Mouse (Mus musculus) bone marrow macrophage, adult 2 months (primary cell): ENCODE measurements around the gene Taf4. TPM values are rescaled to one million over a fixed set of nuclear protein-coding genes. Genes with fewer than 3 reads are reported as not detected.
A peak's percentile ranks its signal among the peaks of the same experiment; 100 is the strongest.

ENCODE experiments used
- H3K27ac ChIP-seq: 2 replicates; pipeline ENCODE4 v1.5.1; 2012; ENCODE audit warnings: low read depth, low read length; ENCODE audit not compliant: insufficient read depth
- H3K4me1 ChIP-seq: 2 replicates; pipeline ENCODE4 v1.6.1; 2012; ENCODE audit warnings: low read length; ENCODE audit not compliant: control insufficient read depth, insufficient read depth
- H3K4me3 ChIP-seq: 2 replicates; pipeline ENCODE4 v1.5.1; 2012; ENCODE audit warnings: mild to moderate bottlenecking, low read length, moderate library complexity; ENCODE audit not compliant: insufficient read depth
- CTCF ChIP-seq: IDR thresholded peaks from 2 replicates; pipeline ENCODE4 v1.5.1; 2012; ENCODE audit warnings: low read depth, mild to moderate bottlenecking, low read length, moderate library complexity
- POLR2A ChIP-seq: IDR thresholded peaks from 2 replicates; pipeline ENCODE4 v1.6.1; 2012; ENCODE audit warnings: mild to moderate bottlenecking, low read depth, low read length, borderline replicate concordance
- polyA plus RNA-seq: library from polyadenylated mRNA; stranded (reverse); fragments of >200 nt; gene quantifications from 2 replicates; pipeline ENCODE4 v1.2.4, GENCODE M21; 2012; ENCODE audit not compliant: missing spikeins, insufficient read depth, insufficient read length

Gene Taf4
- polyA plus RNA-seq, 1 experiment: 16.8 TPM

DNA sequence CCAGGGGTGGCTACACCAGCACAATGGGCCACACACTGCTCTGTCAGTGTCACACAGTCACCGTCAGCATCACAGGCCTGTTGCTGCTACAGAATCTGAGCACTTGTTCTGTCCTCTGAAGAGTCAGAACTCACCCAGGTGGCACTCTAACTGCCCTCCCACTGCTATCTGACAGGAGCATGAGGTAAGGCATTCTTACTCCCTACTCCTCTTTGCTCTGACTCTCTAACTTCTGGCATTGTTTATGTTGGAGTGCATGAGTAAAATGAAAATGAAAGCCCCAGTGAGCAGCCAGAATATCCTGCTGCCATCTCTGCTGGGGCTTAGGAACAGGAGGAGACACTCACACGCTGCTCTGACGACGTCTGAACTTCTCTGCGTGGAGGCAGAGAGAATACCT, 28.8 kb downstream of the Taf4 start:
- peaks cover 19% of the 10 kb centered on the region for H3K4me1 ChIP-seq
- H3K27ac ChIP-seq: no peak overlapping the region
- TF ChIP-seq CTCF: no peak
- no peak for TF ChIP-seq POLR2A
- no peak overlapping the region for H3K4me3 ChIP-seq

- Histone ChIP-seq H3K4me1 (peaks cover 16% of the 10 kb centered on the region), H3K27ac (no peak overlapping the region), H3K4me3 (no peak overlapping the region)
- TF ChIP-seq CTCF (no peak), POLR2A (no peak)
Measured at GRCm38 (mm10) chr2:179946496-179946895, 29.9 kb downstream of the Taf4 start.

GRCm38 (mm10) chr2:179945051-179945450, 31.4 kb downstream of the Taf4 start:
- H3K4me1 ChIP-seq: peaks cover 10% of the 10 kb centered on the region
- TF ChIP-seq CTCF: no peak
- TF ChIP-seq POLR2A: no peak
- H3K27ac ChIP-seq: no peak overlapping the region
- H3K4me3 ChIP-seq: no peak overlapping the region

DNA sequence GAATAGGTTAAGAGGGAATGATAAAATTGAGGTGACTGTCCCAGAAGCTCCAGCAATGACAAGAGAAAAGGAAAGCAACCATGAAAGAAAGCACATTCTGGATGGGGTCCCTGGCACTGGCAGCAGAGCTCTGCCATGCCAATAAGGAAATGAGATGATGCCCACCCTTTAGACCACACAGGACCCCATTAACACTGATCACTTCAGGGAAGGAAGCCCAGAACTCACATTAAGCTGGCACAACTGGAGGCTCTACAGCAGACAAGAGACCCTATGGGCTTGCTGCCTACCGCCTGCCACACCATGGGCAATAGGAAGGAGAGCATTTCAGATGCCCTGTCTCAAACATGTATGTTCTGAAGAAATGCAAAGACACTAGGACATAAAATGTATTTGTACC, 34.8 kb downstream of the Taf4 start:
- Histone ChIP-seq H3K4me3 (no peak overlapping the region), H3K27ac (no peak overlapping the region), H3K4me1 (peaks cover 14% of the 10 kb centered on the region)
- TF ChIP-seq POLR2A (no peak), CTCF (no peak)

DNA sequence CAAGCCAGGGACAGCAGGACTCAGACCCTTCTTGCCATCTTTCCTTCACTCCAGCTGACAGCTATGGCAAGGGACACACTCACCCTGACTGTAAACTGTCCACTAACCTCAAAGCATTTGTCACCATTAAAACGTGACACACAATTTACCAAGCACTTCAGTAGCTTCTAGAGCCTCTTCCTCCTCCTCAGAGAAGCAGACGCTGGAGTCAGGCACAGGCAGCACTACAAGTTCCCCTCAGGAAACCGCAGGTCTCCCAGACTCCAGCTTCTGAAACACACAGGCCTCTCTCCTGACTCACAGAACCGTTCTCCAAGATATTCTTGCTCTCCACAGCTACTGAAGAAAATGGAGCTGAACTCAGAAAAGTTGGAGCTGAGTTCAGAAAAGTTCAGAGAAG, 39.4 kb downstream of the Taf4 start:
- Histone ChIP-seq H3K4me1 (peaks cover 39% of the 10 kb centered on the region), H3K4me3 (no peak overlapping the region), H3K27ac (0 out of 2 replicates have a peak overlapping the region, but pooled peaks have one; percentile 7)
- TF ChIP-seq POLR2A (no peak), CTCF (no peak)

- Histone ChIP-seq H3K4me1 (peaks cover 39% of the 10 kb centered on the region), H3K4me3 (no peak overlapping the region), H3K27ac (no peak overlapping the region)
- no peak for TF ChIP-seq CTCF
- no peak for TF ChIP-seq POLR2A
Measured at GRCm38 (mm10) chr2:179934165-179934564, 42.3 kb downstream of the Taf4 start.

- H3K4me3 ChIP-seq: no peak overlapping the region
- TF ChIP-seq CTCF: no peak
- no peak for TF ChIP-seq POLR2A
- peaks cover 33% of the 10 kb centered on the region for H3K4me1 ChIP-seq
- no peak overlapping the region for H3K27ac ChIP-seq
Measured at GRCm38 (mm10) chr2:179931741-179932140, 44.7 kb downstream of the Taf4 start.

GRCm38 (mm10) chr2:179929166-179929565, 47.3 kb downstream of the Taf4 start:
- no peak overlapping the region for H3K4me3 ChIP-seq
- peaks cover 11% of the 10 kb centered on the region for H3K4me1 ChIP-seq
- TF ChIP-seq POLR2A (no peak), CTCF (no peak)
- no peak overlapping the region for H3K27ac ChIP-seq

GRCm38 (mm10) chr2:179924038-179924437, 52.4 kb downstream of the Taf4 start:
- TF ChIP-seq CTCF (no peak), POLR2A (no peak)
- Histone ChIP-seq H3K4me3 (no peak overlapping the region), H3K4me1 (peaks cover 27% of the 10 kb centered on the region), H3K27ac (no peak overlapping the region)

DNA sequence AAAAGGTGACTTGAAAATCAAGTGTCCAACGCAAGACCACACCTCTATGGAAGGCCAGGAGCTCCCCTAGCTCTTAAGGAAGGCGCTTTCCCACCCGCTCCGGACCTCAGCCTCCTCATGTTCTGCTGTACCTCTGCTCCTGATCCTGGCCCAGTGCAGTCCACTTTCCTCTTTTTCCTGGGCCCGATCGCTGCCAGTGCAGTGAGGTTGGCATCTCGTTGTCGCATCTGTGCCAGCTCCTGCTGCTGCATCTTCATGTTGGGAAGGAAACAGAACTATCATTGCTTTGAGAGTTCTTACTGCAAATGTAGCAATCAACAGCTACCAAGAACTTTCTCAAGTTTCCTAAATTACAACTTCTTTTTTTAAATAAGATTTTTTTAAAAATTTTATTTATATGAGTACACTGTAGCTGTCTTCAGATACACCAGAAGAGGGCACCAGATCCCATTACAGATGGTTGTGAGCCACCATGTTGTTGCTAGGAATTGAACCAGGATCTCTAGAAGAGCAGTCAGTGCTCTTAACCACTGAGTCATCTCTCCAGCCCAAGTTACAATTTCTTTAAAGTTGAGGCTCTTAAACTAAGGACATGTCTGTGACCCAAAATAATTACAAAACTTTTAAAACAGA, 55.3 kb downstream of the Taf4 start:
- Histone ChIP-seq H3K27ac (no peak overlapping the region), H3K4me1 (peaks cover 29% of the 10 kb centered on the region), H3K4me3 (no peak overlapping the region)
- no peak for TF ChIP-seq POLR2A
- TF ChIP-seq CTCF: no peak
